Mouse (Mus musculus) heart, adult 2 months (tissue): ENCODE measurements around the gene Phf21b.

Experiments used
- CTCF ChIP-seq: fragments of 200-600 bp; IDR thresholded peaks from 2 replicates; pipeline ENCODE4 v1.8.1; 2022; ENCODE audit warnings: antibody characterized with exemption, mild to moderate bottlenecking, moderate library complexity
- POLR2A ChIP-seq: fragments of 200-500 bp; IDR thresholded peaks from 2 replicates; pipeline ENCODE4 v1.6.1; 2011; ENCODE audit warnings: mild to moderate bottlenecking, low read depth, low read length, control low read depth; ENCODE audit not compliant: insufficient read depth

DNA sequence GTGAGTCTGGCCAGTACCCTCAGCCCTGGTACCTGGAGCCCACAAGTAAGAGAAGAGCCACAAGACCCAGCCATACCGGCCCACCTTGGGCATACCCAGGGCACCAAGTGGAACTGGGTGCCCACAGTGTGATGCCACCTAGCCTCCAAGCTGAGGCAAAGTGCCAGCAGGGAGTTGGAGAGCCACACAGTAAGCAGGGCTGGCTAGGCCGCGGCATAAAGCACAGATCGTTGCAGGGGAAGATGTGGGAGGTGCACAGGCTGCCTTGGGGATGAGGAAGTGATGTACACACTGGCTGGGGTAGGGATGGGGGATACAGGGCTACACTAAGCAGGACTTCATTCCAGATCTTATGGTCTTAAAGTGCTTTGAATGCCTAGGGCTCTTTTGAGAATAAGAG lies 35.0 kb downstream of the Phf21b start:
- TF ChIP-seq POLR2A: no peak
- TF ChIP-seq CTCF: no peak
